Mouse (Mus musculus) E14TG2a.4 (cell line): ENCODE measurements around the gene Chd3.

Experiments
- H3K27me3 ChIP-seq: 2 replicates; pipeline ENCODE4 v1.6.1; 2014; ENCODE audit warnings: low read length, control low read depth; ENCODE audit not compliant: insufficient read depth
- H3K36me3 ChIP-seq: 2 replicates; pipeline ENCODE4 v1.6.1; 2014; ENCODE audit warnings: low read length, control low read depth; ENCODE audit not compliant: insufficient read depth
- H3K4me1 ChIP-seq: replicated peaks from 2 replicates; pipeline ENCODE4 v1.6.1; 2014; ENCODE audit warnings: low read depth, low read length, control low read depth
- H3K4me3 ChIP-seq: replicated peaks from 2 replicates; pipeline ENCODE4 v1.5.1; 2014; ENCODE audit warnings: mild to moderate bottlenecking, low read length
- H3K9me3 ChIP-seq: 2 replicates; pipeline ENCODE4 v1.6.1; 2014; ENCODE audit warnings: low read length, control low read depth
- CTCF ChIP-seq: conservative IDR thresholded peaks from 2 replicates; pipeline ENCODE4 v1.5.1; 2014; ENCODE audit warnings: low read length
- NANOG ChIP-seq: IDR thresholded peaks from 2 replicates; pipeline ENCODE4 v1.6.1; 2014; ENCODE audit warnings: borderline replicate concordance, low read length, mixed read lengths
- POU5F1 ChIP-seq: IDR thresholded peaks from 2 replicates; pipeline ENCODE4 v1.6.1; 2014; ENCODE audit warnings: low read length, borderline replicate concordance

Chd3 gene

DNA sequence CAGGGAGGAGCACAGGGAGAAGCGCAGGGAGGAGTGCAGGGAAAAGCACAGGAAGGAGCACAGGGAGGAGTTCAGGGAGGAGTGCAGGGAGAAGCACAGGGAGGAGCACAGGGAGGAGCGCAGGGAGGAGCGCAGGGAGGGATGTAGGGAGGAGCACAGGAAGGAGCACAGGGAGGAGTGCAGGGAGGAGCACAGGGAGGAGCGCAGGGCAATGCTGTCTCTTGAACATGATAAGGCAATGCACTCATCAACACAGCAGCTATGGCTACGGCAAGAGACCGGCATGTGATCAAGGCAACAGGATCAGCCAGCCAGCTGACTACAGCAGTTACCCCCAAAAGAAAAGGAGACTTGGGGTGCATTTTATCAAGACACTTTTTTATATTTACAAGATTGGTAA, 52.8 kb downstream of the Chd3 start:
- Histone ChIP-seq H3K9me3 (no peaks in the 10 kb centered on the region), H3K4me3 (no peak overlapping the region), H3K27me3 (no peaks in the 10 kb centered on the region), H3K36me3 (peaks cover 97% of the 10 kb centered on the region), H3K4me1 (peaks cover 6% of the 10 kb centered on the region; the same call in 1 of the 2 replicates)
- TF ChIP-seq CTCF, result no peak
- TF ChIP-seq POU5F1, result no peak
- TF ChIP-seq NANOG, result no peak

DNA sequence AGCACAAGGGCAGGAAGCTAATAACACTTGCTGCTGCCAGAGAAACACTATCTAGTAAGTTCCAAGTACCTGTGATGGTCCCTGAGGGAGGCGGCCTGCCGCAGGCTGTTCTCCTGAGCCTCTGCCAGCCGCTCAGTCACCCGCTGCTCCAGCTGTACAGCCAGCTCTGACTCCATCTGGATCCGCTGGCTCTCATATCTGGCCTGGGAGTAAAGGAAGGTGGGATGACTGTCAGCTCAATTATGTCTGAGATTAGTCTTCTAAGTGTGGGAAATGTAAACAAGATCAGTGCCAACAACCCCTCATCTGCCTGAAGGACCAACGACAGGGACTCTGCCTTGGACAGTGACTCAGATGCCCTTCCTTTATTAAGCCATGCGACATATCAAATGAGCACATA, 57.9 kb downstream of the Chd3 start:
- H3K4me1 ChIP-seq, result peaks cover 13% of the 10 kb centered on the region; the same call in 1 of the 2 replicates
- peaks cover 98% of the 10 kb centered on the region for H3K36me3 ChIP-seq
- no peak overlapping the region for H3K4me3 ChIP-seq
- H3K27me3 ChIP-seq, result no peaks in the 10 kb centered on the region
- H3K9me3 ChIP-seq, result no peaks in the 10 kb centered on the region
- TF ChIP-seq NANOG, result no peak
- TF ChIP-seq CTCF, result no peak
- TF ChIP-seq POU5F1, result no peak

DNA sequence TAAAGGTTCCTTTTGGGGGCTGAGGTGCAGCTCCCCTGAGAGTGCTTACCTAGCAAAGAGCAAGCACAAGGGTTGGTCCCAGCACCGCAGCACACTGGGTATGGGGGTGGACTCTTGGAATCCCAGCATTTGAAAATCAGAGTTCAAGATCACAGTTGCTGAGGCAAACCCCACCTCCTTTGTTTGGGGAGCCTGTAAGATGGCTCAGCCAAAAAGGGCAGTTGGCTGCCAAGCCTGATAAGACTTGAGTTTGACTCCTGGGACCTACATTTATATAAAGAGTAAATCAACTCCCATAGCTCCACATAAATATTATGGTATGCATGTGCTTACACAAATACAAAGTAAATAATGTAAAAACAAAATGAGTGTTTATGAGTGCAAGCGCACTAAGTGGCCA, 63.2 kb downstream of the Chd3 start:
- Histone ChIP-seq H3K9me3 (no peaks in the 10 kb centered on the region), H3K27me3 (no peaks in the 10 kb centered on the region), H3K4me3 (no peak overlapping the region), H3K4me1 (0 out of 2 replicates have a peak, but pooled peaks cover 4% of the 10 kb centered on the region), H3K36me3 (peaks cover 95% of the 10 kb centered on the region)
- no peak for TF ChIP-seq CTCF
- TF ChIP-seq NANOG, result no peak
- TF ChIP-seq POU5F1, result no peak

- Histone ChIP-seq H3K36me3 (peaks cover 95% of the 10 kb centered on the region), H3K27me3 (no peaks in the 10 kb centered on the region), H3K4me3 (no peak overlapping the region), H3K4me1 (0 out of 2 replicates have a peak, but pooled peaks cover 4% of the 10 kb centered on the region), H3K9me3 (no peaks in the 10 kb centered on the region)
- TF ChIP-seq POU5F1, result no peak
- no peak for TF ChIP-seq CTCF
- TF ChIP-seq NANOG, result no peak
Measured at GRCm38 (mm10) chr11:69305291-69305690, 63.9 kb downstream of the Chd3 start.

GRCm38 (mm10) chr11:69302817-69303216, 66.4 kb downstream of the Chd3 start:
- no peak overlapping the region for H3K4me3 ChIP-seq
- H3K9me3 ChIP-seq, result no peaks in the 10 kb centered on the region
- H3K27me3 ChIP-seq, result no peaks in the 10 kb centered on the region
- TF ChIP-seq NANOG, result no peak
- peaks cover 14% of the 10 kb centered on the region for H3K4me1 ChIP-seq
- peaks cover 86% of the 10 kb centered on the region for H3K36me3 ChIP-seq

- Histone ChIP-seq H3K9me3 (no peaks in the 10 kb centered on the region), H3K27me3 (no peaks in the 10 kb centered on the region), H3K4me1 (peaks cover 18% of the 10 kb centered on the region), H3K4me3 (peak overlapping the region; percentile 23; the same call in 1 of the 2 replicates), H3K36me3 (peaks cover 55% of the 10 kb centered on the region)
- no peak for TF ChIP-seq NANOG
- no peak for TF ChIP-seq POU5F1
- no peak for TF ChIP-seq CTCF
Measured at GRCm38 (mm10) chr11:69298231-69298630, 71.0 kb downstream of the Chd3 start.

- TF ChIP-seq POU5F1 (no peak), CTCF (no peak), NANOG (no peak)
- peaks cover 18% of the 10 kb centered on the region for H3K4me1 ChIP-seq
- no peaks in the 10 kb centered on the region for H3K9me3 ChIP-seq
- peaks cover 51% of the 10 kb centered on the region for H3K36me3 ChIP-seq
- H3K27me3 ChIP-seq, result no peaks in the 10 kb centered on the region
- no peak overlapping the region for H3K4me3 ChIP-seq
Measured at GRCm38 (mm10) chr11:69297799-69298198, 71.4 kb downstream of the Chd3 start.

DNA sequence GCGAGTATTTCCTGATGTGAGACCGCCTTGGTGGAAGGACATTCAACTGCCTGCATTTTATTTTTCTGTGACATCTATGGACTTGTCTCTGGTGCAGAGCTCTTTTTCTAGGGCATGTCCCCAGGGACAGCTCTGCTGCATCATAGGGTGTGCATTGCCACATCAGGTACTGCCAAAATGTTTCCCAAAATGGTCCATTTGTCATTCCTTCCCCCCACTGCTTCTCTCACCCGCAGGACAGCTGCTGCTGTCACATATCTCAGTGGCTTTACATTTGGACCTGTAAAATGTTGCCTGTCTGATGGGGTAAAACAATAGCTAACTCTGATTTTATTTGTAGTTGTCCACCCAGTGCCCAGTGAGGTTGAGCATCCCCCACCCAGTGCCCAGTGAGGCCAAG, 73.9 kb downstream of the Chd3 start:
- no peak for TF ChIP-seq POU5F1
- TF ChIP-seq CTCF, result no peak
- no peak for TF ChIP-seq NANOG
- peaks cover 18% of the 10 kb centered on the region for H3K4me1 ChIP-seq
- H3K4me3 ChIP-seq, result no peak overlapping the region
- no peaks in the 10 kb centered on the region for H3K9me3 ChIP-seq
- H3K36me3 ChIP-seq, result peaks cover 28% of the 10 kb centered on the region
- no peaks in the 10 kb centered on the region for H3K27me3 ChIP-seq
